Mouse (Mus musculus) left cerebral cortex, postnatal 10 days (tissue): Measurements from ENCODE around the gene Gm26657. TPM values are rescaled to one million over a fixed set of nuclear protein-coding genes. Genes with fewer than 3 reads are reported as not detected.

Source experiments
- DNase-seq, 2 experiments: peaks; one replicate each; pipeline ENCODE4 v3.0.0; 2021 to 2022; ENCODE audit warnings: low spot score in 2 of 2, mixed read lengths in 1 of 2; ENCODE audit errors: extremely low spot score in 1 of 2
- intact Hi-C: fragments of 180-260 bp; cut with DNase I; formaldehyde crosslinking; loops from one replicate; pipeline ENCODE4 v1.15.1; 2025
- total RNA-seq, 2 experiments: library from RNA; stranded (reverse); gene quantifications; 2 replicates each; pipeline ENCODE4 v1.2.3; 2021

Gm26657 gene
- not detected for total RNA-seq

GRCm38 (mm10) chr4:56740020-56740485 lies at the start of gene Gm26657:
Gm26657 (plus strand) TSS chr4:56740070.
- intact Hi-C loops: no loop called here
- peak in 1 of 2 experiments; percentile 30 for DNase-seq

- DNase-seq: no peak
- intact Hi-C loops: no loop called here
These were observed 43.5 kb upstream of the Gm26657 start for GRCm38 (mm10) chr4:56696401-56696800.

GRCm38 (mm10) chr4:56698671-56699070 lies 41.2 kb upstream of the Gm26657 start:
- no peak for DNase-seq
- intact Hi-C loops: no loop called here

- no peak for DNase-seq
These were observed 37.6 kb upstream of the Gm26657 start for GRCm38 (mm10) chr4:56702234-56702633.

GRCm38 (mm10) chr4:56713155-56713554 lies 26.7 kb upstream of the Gm26657 start:
- DNase-seq: no peak
- intact Hi-C loops: no loop called here

More at GRCm38 (mm10) chr4:56702234-56702633, 37.6 kb upstream of the Gm26657 start:
- intact Hi-C loops: no loop called here

- intact Hi-C loops: no loop called here
- DNase-seq: no peak
These were observed 23.1 kb upstream of the Gm26657 start for GRCm38 (mm10) chr4:56716801-56717200.

GRCm38 (mm10) chr4:56717932-56718331 lies 21.9 kb upstream of the Gm26657 start:
- intact Hi-C loops: no loop called here
- no peak for DNase-seq

- intact Hi-C loops: no loop called here
- DNase-seq: no peak
These were observed 21.1 kb upstream of the Gm26657 start for GRCm38 (mm10) chr4:56718573-56719442.

- DNase-seq: no peak
- intact Hi-C loops: no loop called here
These were observed 20.4 kb upstream of the Gm26657 start for GRCm38 (mm10) chr4:56719456-56719855.

GRCm38 (mm10) chr4:56720403-56720802 lies 19.5 kb upstream of the Gm26657 start:
- no peak for DNase-seq
- intact Hi-C loops: no loop called here

- peak in 1 of 2 experiments; percentile 43 for DNase-seq
- intact Hi-C loops: no loop called here
These were observed 18.4 kb upstream of the Gm26657 start for GRCm38 (mm10) chr4:56721469-56721868.

GRCm38 (mm10) chr4:56722346-56722745 lies 17.5 kb upstream of the Gm26657 start:
- DNase-seq: peak in 1 of 2 experiments; percentile 5
- intact Hi-C loops: no loop called here

GRCm38 (mm10) chr4:56723237-56723636 lies 16.6 kb upstream of the Gm26657 start:
- intact Hi-C loops: no loop called here
- DNase-seq: peak in 1 of 2 experiments; percentile 2

GRCm38 (mm10) chr4:56725839-56726238 lies 14.0 kb upstream of the Gm26657 start:
- intact Hi-C loops: no loop called here
- DNase-seq: peak in 1 of 2 experiments; percentile 38

- intact Hi-C loops: no loop called here
- DNase-seq: no peak
These were observed 741 bp downstream of the Gm26657 start for GRCm38 (mm10) chr4:56740611-56741010.

- intact Hi-C loops: no loop called here
- DNase-seq: no peak
These were observed 1.2 kb downstream of the Gm26657 start, which contains the start of gene Actl7b for GRCm38 (mm10) chr4:56741041-56741493. Actl7b (minus strand) TSS chr4:56741443.

GRCm38 (mm10) chr4:56742698-56743097 lies 2.8 kb downstream of the Gm26657 start:
- intact Hi-C loops: no loop called here
- no peak for DNase-seq

GRCm38 (mm10) chr4:56743363-56744195 lies 3.7 kb downstream of the Gm26657 start, which contains the start of gene Actl7a:
Actl7a (plus strand) TSS chr4:56743413.
- intact Hi-C loops: no loop called here
- DNase-seq: no peak

GRCm38 (mm10) chr4:56746345-56746744 lies 6.5 kb downstream of the Gm26657 start:
- intact Hi-C loops: no loop called here
- DNase-seq: no peak
